8 mouse cellular contexts compared by ENCODE assay signal in genomic region chr17:78202221-78202620, GRCm38 (mm10). TPM values are rescaled to one million over a fixed set of nuclear protein-coding genes. Genes with fewer than 3 reads are reported as not detected.
DNase-seq lines count a peak whose midpoint lies in the region; ATAC-seq and TF ChIP-seq lines count a peak whose summit lies in the region.
"Had no signal": no experiment of that assay in that cellular context is flagged by ENCODE, and none has a peak within 500 bp of the region (broad histone marks: within the 10 kb centered on the region; RNA-seq: fewer than 3 reads in every experiment).

No protein-coding gene starts in this region.

- no peaks in the 10 kb centered on the region for H3K36me3 ChIP-seq in lung, postnatal 0 days (ENCODE audit: insufficient read depth, low read length)
- no peaks in the 10 kb centered on the region for H3K36me3 ChIP-seq in forebrain, embryonic 14.5 days (ENCODE audit: control insufficient read depth, insufficient read depth, low read length)
- H3K36me3 ChIP-seq in limb, embryonic 14.5 days (ENCODE audit: control insufficient read depth, insufficient read depth, low read length): 0 out of 2 replicates have a peak, but pooled peaks cover 3% of the 10 kb centered on the region
- H3K36me3 ChIP-seq in stomach, embryonic 14.5 days (ENCODE audit: control insufficient read depth, insufficient read depth, low read length): no peaks in the 10 kb centered on the region

- H3K4me3 ChIP-seq in lung, postnatal 0 days (ENCODE audit: low read depth, low read length): peak overlapping the region; percentile 80; the same call in 1 of the 2 replicates
- peak overlapping the region; percentile 80 for H3K4me3 ChIP-seq in forebrain, embryonic 14.5 days (ENCODE audit: low read depth, low read length)
- peak overlapping the region; percentile 81 for H3K4me3 ChIP-seq in limb, embryonic 14.5 days (replicated peaks; ENCODE audit: low read length)
- H3K4me3 ChIP-seq in stomach, embryonic 14.5 days (ENCODE audit: low read depth, low read length): peak overlapping the region; percentile 66

- H3K27ac ChIP-seq in lung, postnatal 0 days (ENCODE audit: low read length): no peak overlapping the region
- no peak overlapping the region for H3K27ac ChIP-seq in forebrain, embryonic 14.5 days (ENCODE audit: low read depth, low read length)
- no peak overlapping the region for H3K27ac ChIP-seq in limb, embryonic 14.5 days (replicated peaks; ENCODE audit: low read depth, low read length)
- no peak overlapping the region for H3K27ac ChIP-seq in stomach, embryonic 14.5 days (ENCODE audit: low read length)

- no peak for TF ChIP-seq EP300 in lung, postnatal 0 days (IDR thresholded peaks at IDR 0.05)

- DNase-seq in lung, postnatal 0 days (ENCODE audit: low spot score): no peak
- DNase-seq in lung, postnatal 36 days: no peak
- DNase-seq in forebrain, embryonic 14.5 days (ENCODE audit: low spot score): peak; percentile 18
- no peak for DNase-seq in limb, embryonic 14.5 days (ENCODE audit: low spot score)
- DNase-seq in layer of hippocampus, postnatal 10 days (ENCODE audit: low spot score in 2 of 2): no peak
- no peak for DNase-seq in gastrocnemius, postnatal 4 days (ENCODE audit: low spot score in 2 of 2)
- DNase-seq: adrenal gland, postnatal 36 days had no signal

- H3K9ac ChIP-seq in lung, postnatal 0 days (replicated peaks; ENCODE audit: low read depth): no peak overlapping the region
- peak overlapping the region; percentile 78 for H3K9ac ChIP-seq in forebrain, embryonic 14.5 days (ENCODE audit: low read length)
- peak overlapping the region; percentile 84 for H3K9ac ChIP-seq in limb, embryonic 14.5 days (ENCODE audit: low read depth, low read length, severe bottlenecking)
- H3K9ac ChIP-seq in stomach, embryonic 14.5 days (replicated peaks; ENCODE audit: low read depth, low read length): no peak overlapping the region

- no peak for ATAC-seq in lung, postnatal 0 days
- no peak for ATAC-seq in forebrain, embryonic 14.5 days
- no peak for ATAC-seq in limb, embryonic 14.5 days (ENCODE audit: low FRiP score, low read depth)
- ATAC-seq in stomach, embryonic 14.5 days (ENCODE audit: insufficient number of reproducible peaks, insufficient read depth, low FRiP score, low read depth): no peak

- 10% methylated on average over 5 of the region's 5 CpGs for WGBS in lung, postnatal 0 days
- WGBS in forebrain, embryonic 14.5 days: 2% methylated on average over 5 of the region's 5 CpGs
- 3% methylated on average over 5 of the region's 5 CpGs for WGBS in limb, embryonic 14.5 days
- 16% methylated on average over 5 of the region's 5 CpGs for WGBS in stomach, embryonic 14.5 days

- TF ChIP-seq POLR2A in limb, embryonic 14.5 days (IDR thresholded peaks at IDR 0.05; ENCODE audit: borderline replicate concordance, extremely low read depth, insufficient read depth, insufficient read length): no peak

- TF ChIP-seq CTCF in lung, postnatal 0 days (IDR thresholded peaks at IDR 0.05): peak; percentile 13; the same call in 1 of the 2 replicates

- H3K9me3 ChIP-seq in lung, postnatal 0 days (ENCODE audit: low read length): no peaks in the 10 kb centered on the region
- no peaks in the 10 kb centered on the region for H3K9me3 ChIP-seq in forebrain, embryonic 14.5 days (replicated peaks; ENCODE audit: control insufficient read depth, low read length)
- no peaks in the 10 kb centered on the region for H3K9me3 ChIP-seq in limb, embryonic 14.5 days (ENCODE audit: control insufficient read depth, low read length)
- H3K9me3 ChIP-seq in stomach, embryonic 14.5 days (ENCODE audit: control insufficient read depth, low read depth, low read length): no peaks in the 10 kb centered on the region

- peaks cover 17% of the 10 kb centered on the region for H3K4me1 ChIP-seq in lung, postnatal 0 days (ENCODE audit: insufficient read depth, low read depth, low read length)
- peaks cover 12% of the 10 kb centered on the region for H3K4me1 ChIP-seq in forebrain, embryonic 14.5 days (ENCODE audit: control insufficient read depth, insufficient read depth, low read length)
- peaks cover 33% of the 10 kb centered on the region for H3K4me1 ChIP-seq in limb, embryonic 14.5 days (ENCODE audit: control insufficient read depth, insufficient read depth, low read length)
- peaks cover 42% of the 10 kb centered on the region for H3K4me1 ChIP-seq in stomach, embryonic 14.5 days (ENCODE audit: control insufficient read depth, insufficient read depth, low read length)

- H3K4me2 ChIP-seq in lung, postnatal 0 days (replicated peaks; ENCODE audit: low read depth, low read length): peak overlapping the region; percentile 94
- peak overlapping the region; percentile 98 for H3K4me2 ChIP-seq in forebrain, embryonic 14.5 days (ENCODE audit: low read length)
- H3K4me2 ChIP-seq in limb, embryonic 14.5 days (replicated peaks; ENCODE audit: low read depth, low read length, severe bottlenecking): peak overlapping the region; percentile 96
- H3K4me2 ChIP-seq in stomach, embryonic 14.5 days (replicated peaks; ENCODE audit: low read depth, low read length): peak overlapping the region; percentile 95

- peaks cover 24% of the 10 kb centered on the region; the same call in 1 of the 2 replicates for H3K27me3 ChIP-seq in lung, postnatal 0 days (replicated peaks; ENCODE audit: insufficient read depth, low read length)
- no peaks in the 10 kb centered on the region for H3K27me3 ChIP-seq in forebrain, embryonic 14.5 days (replicated peaks; ENCODE audit: control insufficient read depth, insufficient read depth, low read length)
- H3K27me3 ChIP-seq in limb, embryonic 14.5 days (ENCODE audit: control insufficient read depth, insufficient read depth, low read length): no peaks in the 10 kb centered on the region
- H3K27me3 ChIP-seq in stomach, embryonic 14.5 days (ENCODE audit: control insufficient read depth, insufficient read depth, low read length): no peaks in the 10 kb centered on the region

RNA-seq across cellular contexts. Expression of gene Crim1, which starts 2.2 kb away (rescaled TPM):
- 8.2 and 10.2 TPM in 2 replicates for polyA plus RNA-seq in lung, postnatal 0 days (2015; fragmentation: Nextera tagmentation; extraction: Ambion mirVana)
- 3.6 and 5.3 TPM in 2 replicates for polyA plus RNA-seq in forebrain, embryonic 14.5 days (2014; fragmentation: Nextera tagmentation; extraction: Ambion mirVana)
- polyA plus RNA-seq in limb, embryonic 14.5 days (2012; rRNA removed): 22.9 and 29.9 TPM in 2 replicates
- 10.5 and 13.9 TPM in 2 replicates for polyA plus RNA-seq in limb, embryonic 14.5 days (2014; fragmentation: Nextera tagmentation; extraction: Ambion mirVana)
- 4.9 and 7.4 TPM in 2 replicates for polyA plus RNA-seq in stomach, embryonic 14.5 days (2014; fragmentation: Nextera tagmentation; extraction: Ambion mirVana)
- 100 to 1,000 TPM in 1 of 2 experiments, 10 to 100 TPM in 1; 96.7 to 108 TPM for total RNA-seq in layer of hippocampus, postnatal 10 days (2021)
- total RNA-seq in gastrocnemius, postnatal 4 days (2021): 10 to 100 TPM; 21.1 to 26.8 TPM

Comparison
In these comparisons a context has a peak if more than half of its experiments do, and no peak if none do; other contexts are left out.
1. H3K9ac ChIP-seq: peak in forebrain, embryonic 14.5 days (single experiment) and limb, embryonic 14.5 days (single experiment); none in lung, postnatal 0 days (single experiment) and stomach, embryonic 14.5 days (single experiment).
2. Peak in every context shown above with its lines, with median percentiles within 50 percentile points of each other: H3K4me2 ChIP-seq and H3K4me3 ChIP-seq.